Mouse (Mus musculus) heart, adult 18-20 months (tissue): Measurements from ENCODE around the gene Itgb5. TPM values are rescaled to one million over a fixed set of nuclear protein-coding genes. Genes with fewer than 3 reads are reported as not detected.
A peak's percentile ranks its signal among the peaks of the same experiment; 100 is the strongest.

Experiments used
- DNase-seq, 2 experiments: peaks; one replicate each; pipeline ENCODE4 v3.0.0; 2021 to 2022; ENCODE audit warnings: mixed read lengths in 1 of 2
- total RNA-seq, 2 experiments: library from RNA; stranded (reverse); gene quantifications; 2 replicates each; pipeline ENCODE4 v1.2.3; 2021

The Itgb5 gene
- total RNA-seq, 2 experiments from 2014 or later = 91.3 to 97.2 TPM

DNA sequence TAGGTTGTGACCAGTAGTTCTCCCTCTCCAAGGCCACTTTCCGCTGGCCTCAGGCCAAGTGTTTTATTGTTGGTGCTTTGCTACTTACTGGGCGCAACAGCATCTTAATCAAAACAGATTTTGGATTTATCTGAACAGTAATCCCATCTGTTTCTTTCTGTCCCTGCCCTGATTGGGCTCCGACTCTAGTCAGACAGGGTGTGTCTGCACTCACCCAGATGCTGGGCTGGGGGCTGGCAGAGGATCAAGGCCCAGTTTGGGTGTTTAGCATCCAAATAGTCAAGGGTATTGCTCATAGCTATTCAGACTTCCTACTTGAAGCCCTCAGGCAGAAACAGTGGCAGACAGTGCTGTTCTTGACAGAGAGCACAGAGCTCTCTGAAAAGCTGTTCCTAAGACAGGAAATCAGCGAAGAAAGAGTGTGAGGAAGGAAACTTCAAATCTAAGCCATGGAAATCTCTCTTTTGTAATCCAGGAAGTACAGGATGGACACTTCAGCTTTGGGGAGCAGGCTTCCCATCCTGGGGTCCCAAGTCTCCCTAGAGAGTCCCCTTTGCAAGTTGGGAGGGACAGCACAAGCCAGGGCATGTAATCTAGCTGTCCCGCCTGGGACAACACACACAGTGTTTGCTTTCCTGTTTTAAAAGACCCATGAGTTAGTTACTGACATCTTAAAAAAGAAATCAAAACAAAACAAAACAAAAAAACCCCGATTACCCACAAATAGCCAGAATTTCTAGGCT, 48.7 kb downstream of the Itgb5 start:
- peak; percentile 69 to 82 for DNase-seq

DNA sequence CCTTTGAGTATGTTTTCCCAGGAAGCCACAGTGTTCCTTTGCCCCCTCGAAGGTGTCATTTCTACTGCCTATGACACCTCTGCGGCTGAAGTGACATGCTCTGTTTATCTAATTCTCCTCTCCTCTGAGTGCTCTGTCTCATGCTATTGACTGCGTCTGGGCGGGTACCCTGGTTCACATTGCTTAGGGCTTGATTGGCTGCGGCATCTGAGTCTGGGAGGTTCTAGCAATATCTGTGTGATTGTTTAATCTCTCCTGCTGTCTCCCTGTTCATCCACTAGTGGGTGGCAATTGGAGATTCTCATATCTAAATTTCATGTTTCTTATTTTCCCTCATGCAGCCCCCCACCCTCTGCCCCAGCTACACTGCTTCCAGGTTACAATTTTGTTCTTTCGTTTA, 49.6 kb downstream of the Itgb5 start:
- DNase-seq = no peak

DNA sequence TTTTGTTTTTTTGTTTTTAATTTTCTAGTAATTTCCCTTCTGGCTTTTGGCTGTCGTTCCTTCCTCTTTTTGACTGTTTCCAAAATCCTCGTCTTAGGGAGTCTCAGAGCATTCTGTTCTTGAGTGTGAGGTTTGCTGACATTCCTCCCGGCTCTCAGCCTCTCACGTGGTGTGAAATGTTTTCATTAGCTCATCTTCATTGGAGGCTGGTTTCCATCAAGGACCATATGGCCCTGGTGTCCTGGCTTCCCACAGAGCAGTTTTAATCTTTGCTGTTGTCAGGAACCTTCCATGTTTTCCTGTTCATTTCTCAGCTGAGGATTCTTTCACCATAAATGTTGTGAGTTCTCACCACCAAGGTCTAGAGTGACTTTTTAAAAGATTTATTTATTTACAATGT, 50.1 kb downstream of the Itgb5 start:
- DNase-seq = peak; percentile 48 to 61

DNA sequence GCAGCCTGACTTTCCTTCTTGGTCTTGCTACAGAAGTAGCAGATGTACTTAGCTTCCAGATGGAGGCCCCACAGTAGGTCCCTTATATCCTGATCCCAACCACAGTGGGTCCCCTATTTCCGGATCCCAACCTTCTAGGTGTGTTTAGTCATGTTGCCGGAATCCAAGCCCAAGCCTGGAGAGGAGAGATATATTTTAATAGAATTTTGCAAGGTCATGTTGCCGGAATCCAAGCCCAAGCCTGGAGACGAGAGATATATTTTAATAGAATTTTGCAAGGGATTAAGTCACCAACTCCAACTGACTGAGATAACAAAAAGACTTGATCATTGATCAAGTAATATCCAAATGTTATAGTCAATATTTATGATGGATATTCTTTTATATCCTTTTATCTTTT, 51.3 kb downstream of the Itgb5 start:
- no peak for DNase-seq

GRCm38 (mm10) chr16:33882540-33882939, 53.1 kb downstream of the Itgb5 start:
- DNase-seq = peak; percentile 79 to 84

- DNase-seq = peak in 1 of 2 experiments; percentile 56
Observed at GRCm38 (mm10) chr16:33883046-33883975, 53.8 kb downstream of the Itgb5 start.

GRCm38 (mm10) chr16:33884201-33884600, 54.7 kb downstream of the Itgb5 start:
- DNase-seq = no peak

GRCm38 (mm10) chr16:33885021-33885471, 55.6 kb downstream of the Itgb5 start:
- DNase-seq = peak; percentile 62 to 63

GRCm38 (mm10) chr16:33885671-33886328, 56.3 kb downstream of the Itgb5 start:
- DNase-seq = peak in 1 of 2 experiments; percentile 33

GRCm38 (mm10) chr16:33886665-33887064, 57.2 kb downstream of the Itgb5 start:
- DNase-seq = peak in 1 of 2 experiments; percentile 46

DNA sequence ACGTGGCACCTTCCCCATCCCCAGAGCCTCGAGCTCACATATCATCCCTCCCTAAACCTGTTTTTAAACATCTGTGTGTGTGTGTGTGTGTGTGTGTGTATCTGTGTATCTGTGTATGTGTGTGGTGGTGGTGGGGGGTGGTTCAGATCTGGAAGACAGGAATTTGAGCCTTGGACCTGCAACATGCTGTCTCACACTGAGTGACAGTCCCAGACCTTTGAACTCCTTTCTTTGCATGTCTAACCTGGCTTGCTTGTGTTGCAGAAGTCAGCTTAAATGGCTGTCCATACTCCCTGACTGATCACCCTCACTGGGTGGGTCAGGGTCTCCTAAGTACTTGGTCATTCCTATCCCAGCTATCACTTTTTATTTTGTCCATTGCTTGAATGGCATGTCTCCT, 58.5 kb downstream of the Itgb5 start:
- no peak for DNase-seq

- no peak for DNase-seq
Observed at GRCm38 (mm10) chr16:33889000-33889607, 59.6 kb downstream of the Itgb5 start.

DNA sequence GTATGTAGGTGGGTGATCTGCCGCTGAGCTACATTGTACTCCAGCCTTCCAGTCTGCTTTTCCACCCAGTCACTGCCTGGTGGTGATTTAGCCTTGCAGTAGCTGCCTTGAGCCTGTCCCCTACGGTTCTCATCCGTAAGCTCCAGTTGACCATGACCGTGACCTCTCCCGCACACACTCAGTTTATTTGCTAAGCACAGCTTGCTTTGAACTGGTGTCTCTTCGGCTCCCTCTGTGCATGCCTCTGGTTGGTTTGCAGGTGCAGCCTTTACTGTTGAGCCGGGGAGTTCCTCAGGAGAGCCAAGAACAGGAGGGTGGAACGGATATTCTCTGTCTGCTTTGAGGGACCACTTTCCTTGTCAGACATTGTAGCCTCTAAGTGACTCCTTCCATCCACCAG, 61.6 kb downstream of the Itgb5 start:
- DNase-seq = peak in 1 of 2 experiments; percentile 54

- peak; percentile 92 to 95 for DNase-seq
Observed at GRCm38 (mm10) chr16:33891561-33892281, 62.3 kb downstream of the Itgb5 start.

- DNase-seq = peak; percentile 75 to 79
Observed at GRCm38 (mm10) chr16:33892539-33892938, 63.1 kb downstream of the Itgb5 start.

DNA sequence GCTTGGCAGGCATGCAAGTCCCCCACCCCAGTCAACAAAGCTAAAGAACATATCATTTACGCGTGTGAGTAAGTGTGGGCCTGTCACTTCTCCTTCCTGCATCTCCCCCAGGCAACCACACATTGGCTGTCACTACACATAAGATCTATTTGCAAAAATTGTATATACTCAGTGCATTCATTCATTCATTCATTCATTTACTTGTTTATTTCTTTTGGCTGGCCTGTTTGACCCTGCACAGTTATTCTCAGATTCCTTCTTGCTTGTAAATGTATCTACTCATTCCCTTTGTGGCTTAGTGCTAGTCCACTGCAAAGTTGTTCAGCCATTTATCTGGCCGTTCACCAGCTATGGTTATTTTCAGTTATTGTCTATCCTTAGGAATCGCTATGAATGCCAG, 64.3 kb downstream of the Itgb5 start:
- DNase-seq = no peak

- DNase-seq = no peak
Observed at GRCm38 (mm10) chr16:33894449-33894848, 65.0 kb downstream of the Itgb5 start.

DNA sequence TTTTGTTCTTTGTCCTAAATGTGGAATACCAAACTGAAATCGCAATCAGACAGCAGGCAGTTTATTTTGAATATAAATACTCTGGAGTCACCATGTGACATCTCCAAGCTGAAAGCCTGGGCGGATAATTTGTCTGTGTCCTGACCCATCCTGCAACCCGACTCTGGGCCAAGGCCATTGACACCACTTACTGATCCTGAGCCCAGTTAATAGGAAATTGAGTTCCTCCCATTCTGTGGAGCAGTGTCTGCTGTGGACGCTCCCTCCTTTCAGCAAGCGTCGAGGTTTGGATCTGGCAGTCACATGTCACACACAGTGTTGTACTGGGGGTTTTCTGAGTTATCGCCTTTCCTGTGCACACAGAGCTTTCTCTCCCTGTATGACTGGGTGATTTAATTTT, 66.2 kb downstream of the Itgb5 start:
- DNase-seq = no peak

DNA sequence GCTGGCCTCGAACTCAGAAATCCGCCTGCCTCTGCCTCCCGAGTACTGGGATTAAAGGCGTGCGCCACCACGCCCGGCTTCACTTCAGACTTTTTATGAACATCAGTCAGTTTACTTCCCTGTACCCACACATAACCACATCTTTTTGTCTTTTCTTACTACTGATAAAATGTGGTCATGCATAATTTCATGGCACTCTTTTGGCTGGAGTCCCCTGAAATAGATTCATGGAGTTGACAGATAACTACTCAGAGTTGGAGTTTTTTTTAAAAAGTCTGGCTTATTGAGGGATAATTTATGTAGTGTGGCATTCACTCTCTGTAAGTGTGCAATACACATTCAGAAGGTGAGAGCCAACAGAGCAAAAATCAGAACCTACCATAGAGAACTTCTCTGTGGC, 67.3 kb downstream of the Itgb5 start:
- DNase-seq = no peak

GRCm38 (mm10) chr16:33903664-33904441, 74.4 kb downstream of the Itgb5 start:
- DNase-seq = no peak

DNA sequence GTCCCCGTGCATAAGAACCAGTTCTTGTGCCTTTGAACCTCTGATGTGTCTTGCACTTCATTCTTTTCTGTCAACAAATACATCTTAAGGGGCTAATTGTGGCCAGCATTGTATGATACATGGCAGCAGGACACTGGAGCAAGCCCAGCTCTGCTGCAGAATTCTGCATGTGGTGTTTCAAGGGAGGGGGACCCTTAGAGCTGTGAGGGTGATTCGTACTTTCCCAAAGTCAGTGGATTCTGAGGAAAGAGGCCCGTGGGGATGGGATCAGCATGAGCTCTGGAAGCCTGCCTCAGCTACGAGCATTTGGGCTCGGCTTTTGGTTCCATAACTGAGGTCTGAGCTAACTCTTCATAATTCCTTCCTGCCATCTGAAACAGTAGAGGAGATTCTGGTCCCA, 75.1 kb downstream of the Itgb5 start:
- DNase-seq = no peak
